Mouse (Mus musculus): ENCODE measurements around the gene Gstt2.

- no peak for TF ChIP-seq CTCF (IDR thresholded peaks at IDR 0.05; ENCODE audit: low read depth, low read length)
- TF ChIP-seq POLR2A (IDR thresholded peaks at IDR 0.05; ENCODE audit: insufficient read depth, low read length): no peak
Measured at GRCm38 (mm10) chr10:75790773-75791172, 46.5 kb downstream of the Gstt2 start.

Measured in ES-Bruce4 (cell line).